Mouse (Mus musculus): ENCODE measurements around the gene Hoxc4. TPM values are rescaled to one million over a fixed set of nuclear protein-coding genes. Genes with fewer than 3 reads are reported as not detected.

Gene Hoxc4
- polyA plus RNA-seq, 2 experiments: 0.05 to 0.07 TPM

GRCm38 (mm10) chr15:103010847-103011555, 7.7 kb upstream of the Hoxc4 start:
- Histone ChIP-seq H3K36me3 (replicated peaks; ENCODE audit: control insufficient read depth, insufficient read depth, low read depth) (no peaks in the 10 kb centered on the region), H3K27ac (no peak overlapping the region), H3K9ac (replicated peaks) (no peak overlapping the region), H3K9me3 (ENCODE audit: control insufficient read depth, low read length) (no peaks in the 10 kb centered on the region), H3K4me1 (replicated peaks; ENCODE audit: control insufficient read depth in 2 of 2, insufficient read depth in 2 of 2, low read length in 1 of 2) (no peaks in the 10 kb centered on the region), H3K4me2 (ENCODE audit: low read depth) (no peak overlapping the region), H3K4me3 (ENCODE audit: insufficient read depth in 1 of 2, low read depth in 2 of 2, low read length in 2 of 2) (no peak overlapping the region), H3K27me3 (ENCODE audit: control insufficient read depth, insufficient read depth, low read length) (peaks cover 100% of the 10 kb centered on the region)
- DNase-seq (ENCODE audit: low read depth in 3 of 3, low spot score in 3 of 3) (no peak), ATAC-seq (ENCODE audit: insufficient read depth) (no peak)
- TF ChIP-seq CTCF (IDR thresholded peaks at IDR 0.05; ENCODE audit: low read depth) (no peak), EP300 (IDR thresholded peaks at IDR 0.05; ENCODE audit: low read depth) (no peak)
- 2% methylated on average over 28 of the region's 28 CpGs for WGBS (ENCODE audit: insufficient replicate concordance)

DNA sequence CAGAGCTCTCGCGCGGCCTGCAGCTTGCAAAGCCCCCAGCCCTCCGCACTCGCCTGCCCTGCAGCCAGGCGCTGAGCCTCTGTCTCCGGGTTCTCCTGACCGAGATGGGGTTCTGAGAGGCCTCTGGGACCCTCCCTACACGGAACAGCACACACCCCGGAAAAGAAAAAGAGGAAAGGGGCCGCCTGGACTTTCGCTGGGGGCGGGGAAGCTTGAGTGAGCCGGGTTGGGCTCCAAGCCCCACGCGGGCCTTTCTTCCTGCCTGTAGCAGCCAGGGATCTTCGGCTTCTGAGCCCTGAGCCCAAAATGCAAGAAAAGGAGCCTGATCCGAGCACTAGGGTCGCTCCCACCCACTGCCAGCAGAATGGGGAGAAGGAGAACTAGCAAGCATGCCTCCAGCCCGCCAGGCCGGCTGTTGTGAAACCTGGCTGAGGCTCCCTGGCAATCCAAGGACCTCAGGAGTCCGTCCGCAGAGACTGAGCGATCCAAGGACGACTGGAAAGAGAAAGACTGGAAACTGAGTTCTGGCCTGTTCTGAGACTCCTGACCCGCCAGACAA, 6.7 kb upstream of the Hoxc4 start:
- no peaks in the 10 kb centered on the region for H3K36me3 ChIP-seq (replicated peaks; ENCODE audit: control insufficient read depth, insufficient read depth, low read depth)
- no peak overlapping the region for H3K4me3 ChIP-seq (ENCODE audit: insufficient read depth in 1 of 2, low read depth in 2 of 2, low read length in 2 of 2)
- H3K27ac ChIP-seq: no peak overlapping the region
- H3K9me3 ChIP-seq (ENCODE audit: control insufficient read depth, low read length): no peaks in the 10 kb centered on the region
- H3K4me2 ChIP-seq (ENCODE audit: low read depth): no peak overlapping the region
- H3K27me3 ChIP-seq (ENCODE audit: control insufficient read depth, insufficient read depth, low read length): peaks cover 100% of the 10 kb centered on the region
- no peak overlapping the region for H3K9ac ChIP-seq (replicated peaks)
- DNase-seq (ENCODE audit: low read depth in 3 of 3, low spot score in 3 of 3) (no peak), ATAC-seq (ENCODE audit: insufficient read depth) (no peak)
- 8% methylated on average over 26 of the region's 26 CpGs for WGBS (ENCODE audit: insufficient replicate concordance)
- H3K4me1 ChIP-seq (replicated peaks; ENCODE audit: control insufficient read depth in 2 of 2, insufficient read depth in 2 of 2, low read length in 1 of 2): no peaks in the 10 kb centered on the region
- TF ChIP-seq CTCF (IDR thresholded peaks at IDR 0.05; ENCODE audit: low read depth) (no peak), EP300 (IDR thresholded peaks at IDR 0.05; ENCODE audit: low read depth) (no peak)

- H3K4me1 ChIP-seq (replicated peaks; ENCODE audit: control insufficient read depth in 2 of 2, insufficient read depth in 2 of 2, low read length in 1 of 2): no peaks in the 10 kb centered on the region
- ATAC-seq (ENCODE audit: insufficient read depth) (no peak), DNase-seq (ENCODE audit: low read depth in 3 of 3, low spot score in 3 of 3) (no peak)
- H3K36me3 ChIP-seq (replicated peaks; ENCODE audit: control insufficient read depth, insufficient read depth, low read depth): no peaks in the 10 kb centered on the region
- no peaks in the 10 kb centered on the region for H3K9me3 ChIP-seq (ENCODE audit: control insufficient read depth, low read length)
- no peak overlapping the region for H3K9ac ChIP-seq (replicated peaks)
- TF ChIP-seq CTCF (IDR thresholded peaks at IDR 0.05; ENCODE audit: low read depth) (peak; percentile 73), EP300 (IDR thresholded peaks at IDR 0.05; ENCODE audit: low read depth) (no peak)
- no peak overlapping the region for H3K4me2 ChIP-seq (ENCODE audit: low read depth)
- 3% methylated on average over 17 of the region's 17 CpGs for WGBS (ENCODE audit: insufficient replicate concordance)
- no peak overlapping the region for H3K4me3 ChIP-seq (ENCODE audit: insufficient read depth in 1 of 2, low read depth in 2 of 2, low read length in 2 of 2)
- no peak overlapping the region for H3K27ac ChIP-seq
- peaks cover 98% of the 10 kb centered on the region for H3K27me3 ChIP-seq (ENCODE audit: control insufficient read depth, insufficient read depth, low read length)
Observed at GRCm38 (mm10) chr15:103013238-103013984, 5.3 kb upstream of the Hoxc4 start.

GRCm38 (mm10) chr15:103014166-103015008, 4.3 kb upstream of the Hoxc4 start:
- Histone ChIP-seq H3K9ac (replicated peaks) (no peak overlapping the region), H3K36me3 (replicated peaks; ENCODE audit: control insufficient read depth, insufficient read depth, low read depth) (no peaks in the 10 kb centered on the region), H3K4me1 (replicated peaks; ENCODE audit: control insufficient read depth in 2 of 2, insufficient read depth in 2 of 2, low read length in 1 of 2) (no peaks in the 10 kb centered on the region), H3K27ac (no peak overlapping the region), H3K4me3 (ENCODE audit: insufficient read depth in 1 of 2, low read depth in 2 of 2, low read length in 2 of 2) (no peak overlapping the region), H3K4me2 (ENCODE audit: low read depth) (no peak overlapping the region), H3K9me3 (ENCODE audit: control insufficient read depth, low read length) (no peaks in the 10 kb centered on the region), H3K27me3 (ENCODE audit: control insufficient read depth, insufficient read depth, low read length) (peaks cover 98% of the 10 kb centered on the region)
- TF ChIP-seq CTCF (IDR thresholded peaks at IDR 0.05; ENCODE audit: low read depth) (no peak), EP300 (IDR thresholded peaks at IDR 0.05; ENCODE audit: low read depth) (no peak)
- ATAC-seq (ENCODE audit: insufficient read depth) (no peak), DNase-seq (ENCODE audit: low read depth in 3 of 3, low spot score in 3 of 3) (no peak)
- WGBS (ENCODE audit: insufficient replicate concordance): 2% methylated on average over 52 of the region's 57 CpGs

Data from liver, embryonic 14.5 days (tissue).